Mouse (Mus musculus) large intestine, adult 2 months (tissue): ENCODE measurements at regions not wholly inside any gene's neighbourhood (a gene's known extent, or its start where the extent isn't known, plus 50 kb on each side); places are given as distances from the start of the nearest gene placed in this dataset.

Experiments used
- DNase-seq: peaks from one replicate; pipeline ENCODE4 v3.0.0-alpha.2; 2012; ENCODE audit warnings: low read depth, low spot score
- WGBS: fragments of 180-500 bp; shearing (Covaris S2); methylation state at CpG from one replicate; pipeline ENCODE4 v1.1.7; 2018; 5-methylcytosine and 5-hydroxymethylcytosine counted together

DNA sequence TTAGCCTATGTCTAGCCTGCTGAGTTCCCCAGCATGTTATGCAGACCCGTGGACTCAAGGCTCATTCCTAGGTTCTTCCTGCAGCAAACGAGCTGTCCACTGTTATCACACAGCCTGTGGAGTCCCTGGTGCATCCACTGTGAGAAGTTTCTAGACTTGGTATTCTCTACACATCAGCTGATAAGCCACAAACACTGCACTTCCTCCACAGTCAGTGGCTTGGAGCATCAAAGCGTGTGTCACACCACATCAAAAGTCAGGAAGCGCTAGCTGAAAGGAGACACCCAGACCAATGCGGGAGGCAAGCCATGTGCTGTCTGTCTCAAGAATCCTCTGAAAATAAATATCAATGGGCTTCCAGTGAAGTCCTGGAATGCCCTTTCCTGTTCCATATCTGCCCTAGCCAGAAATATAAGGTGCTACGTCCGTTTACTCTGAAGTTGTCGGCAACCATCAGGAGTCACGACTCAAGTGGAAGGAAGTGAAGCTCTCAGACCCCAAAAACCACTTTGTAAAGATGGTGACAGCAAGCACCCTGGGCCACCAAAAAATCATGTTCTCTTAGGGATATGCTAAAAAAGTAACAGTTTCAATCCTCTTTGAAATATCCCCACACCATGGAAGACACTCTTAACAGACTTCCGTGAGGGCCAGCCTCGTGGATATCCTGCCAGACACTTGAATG lies 227.7 kb downstream of the Adgrl2 start:
- 77% methylated on average over 11 of the region's 11 CpGs for WGBS
- DNase-seq = no peak

DNA sequence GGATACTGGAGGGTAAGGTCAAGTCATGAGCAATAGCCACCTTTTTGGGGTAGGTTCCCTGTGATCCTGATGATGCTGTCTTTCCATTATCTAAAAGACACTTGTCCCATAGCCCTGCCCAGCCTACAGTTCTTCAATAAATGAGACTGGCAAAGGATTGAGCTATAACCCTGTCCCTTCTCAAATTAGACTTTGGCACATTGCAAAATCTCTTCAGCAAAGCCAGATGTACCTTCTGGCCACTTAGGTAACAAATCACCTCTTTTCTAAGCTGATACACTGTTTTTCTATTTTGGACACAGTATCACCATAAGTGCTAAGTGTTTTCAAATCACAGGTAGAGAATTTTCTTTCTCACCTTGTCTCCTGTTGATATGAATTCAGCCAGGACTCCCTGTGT lies 228.8 kb downstream of the Adgrl2 start:
- DNase-seq = no peak

DNA sequence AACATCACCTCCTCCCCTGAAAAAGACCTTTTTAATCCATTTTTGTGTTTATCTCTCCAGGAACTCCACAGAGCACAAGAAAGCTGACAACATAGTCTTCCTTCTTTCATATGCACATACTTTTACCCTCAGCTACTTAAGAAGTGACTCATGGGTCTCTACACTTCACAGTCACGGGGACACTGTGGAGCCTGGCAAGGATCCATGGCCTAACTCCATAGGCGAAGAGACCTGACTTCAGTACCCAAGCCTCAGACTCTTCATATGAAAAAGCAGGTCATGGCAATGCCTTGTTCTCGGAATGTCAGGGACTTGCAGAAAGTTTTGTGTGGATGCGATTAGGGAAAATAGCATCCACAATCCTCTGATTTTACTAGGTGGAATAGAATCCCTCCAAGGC lies 230.9 kb downstream of the Adgrl2 start:
- DNase-seq = no peak
- whole genome bisulfite sequencing = 79% methylated on average over 4 of the region's 4 CpGs

DNA sequence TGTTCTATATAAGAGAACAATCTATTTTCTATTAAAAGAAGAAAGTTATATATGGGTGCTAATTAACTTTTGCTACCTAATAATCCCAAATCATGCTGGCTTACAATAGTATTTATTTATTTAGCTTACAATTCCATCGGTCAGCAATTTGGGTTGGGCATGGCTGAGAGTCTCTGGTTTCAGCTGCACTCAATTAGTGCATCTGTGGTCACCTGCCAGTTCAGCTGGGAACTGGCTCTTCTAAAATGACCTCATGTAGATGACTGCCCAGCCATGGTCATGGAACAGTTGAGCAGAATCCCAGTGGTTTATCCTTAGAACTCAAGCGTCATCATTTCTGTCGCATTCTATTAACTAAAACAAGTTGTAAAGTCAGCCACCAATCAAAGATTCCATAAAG lies 244.1 kb downstream of the Adgrl2 start:
- WGBS = 90% methylated on average over 3 of the region's 3 CpGs
- DNase-seq = no peak

DNA sequence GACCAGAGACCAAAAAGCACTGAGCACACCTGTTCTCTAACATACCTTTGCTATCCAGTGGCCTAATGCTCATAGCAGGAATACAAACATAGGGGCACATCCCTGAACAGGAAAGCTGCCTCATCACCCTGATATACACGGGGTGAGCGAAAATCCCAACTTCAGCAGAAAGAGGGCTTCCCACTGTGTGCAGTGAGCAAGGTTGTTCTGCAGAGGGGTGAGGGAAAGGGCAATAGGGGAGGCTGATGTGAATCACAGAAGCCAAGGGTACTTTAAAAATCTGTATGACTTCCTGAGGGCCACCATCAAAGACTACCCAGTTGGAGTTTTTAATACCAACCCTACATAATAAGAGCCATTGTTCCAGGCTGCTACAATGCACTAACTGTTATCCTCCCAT lies 245.7 kb downstream of the Adgrl2 start:
- 60% methylated on average over 2 of the region's 2 CpGs for WGBS
- no peak for DNase-seq

DNA sequence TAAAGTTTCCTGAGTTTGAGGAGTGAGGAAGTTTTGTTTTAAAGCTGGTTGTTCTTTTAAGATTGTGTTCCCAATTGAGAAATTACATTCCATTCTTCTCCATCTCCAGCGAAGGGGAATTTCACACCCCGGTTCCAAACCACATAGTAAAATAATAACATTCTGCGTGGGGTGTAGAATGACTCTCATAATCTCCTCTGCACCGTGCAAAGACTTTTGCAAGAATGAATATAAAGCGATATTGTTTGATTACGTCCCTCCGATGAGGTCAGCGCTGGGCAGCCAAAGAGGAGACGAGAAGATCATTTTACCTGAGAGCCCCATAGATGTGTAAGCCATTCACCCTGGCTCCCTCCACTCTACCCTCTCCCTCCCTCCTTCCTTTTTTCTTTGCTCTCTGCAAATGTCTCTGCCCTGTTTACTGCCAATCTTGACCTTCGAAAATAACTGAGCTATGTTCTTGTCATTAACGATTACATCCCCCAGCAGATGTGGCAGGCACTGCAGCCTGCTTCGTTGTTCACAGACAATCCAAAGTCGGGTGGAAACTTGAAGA lies 256.1 kb downstream of the Adgrl2 start:
- DNase-seq = no peak
- 60% methylated on average over 13 of the region's 13 CpGs for WGBS

DNA sequence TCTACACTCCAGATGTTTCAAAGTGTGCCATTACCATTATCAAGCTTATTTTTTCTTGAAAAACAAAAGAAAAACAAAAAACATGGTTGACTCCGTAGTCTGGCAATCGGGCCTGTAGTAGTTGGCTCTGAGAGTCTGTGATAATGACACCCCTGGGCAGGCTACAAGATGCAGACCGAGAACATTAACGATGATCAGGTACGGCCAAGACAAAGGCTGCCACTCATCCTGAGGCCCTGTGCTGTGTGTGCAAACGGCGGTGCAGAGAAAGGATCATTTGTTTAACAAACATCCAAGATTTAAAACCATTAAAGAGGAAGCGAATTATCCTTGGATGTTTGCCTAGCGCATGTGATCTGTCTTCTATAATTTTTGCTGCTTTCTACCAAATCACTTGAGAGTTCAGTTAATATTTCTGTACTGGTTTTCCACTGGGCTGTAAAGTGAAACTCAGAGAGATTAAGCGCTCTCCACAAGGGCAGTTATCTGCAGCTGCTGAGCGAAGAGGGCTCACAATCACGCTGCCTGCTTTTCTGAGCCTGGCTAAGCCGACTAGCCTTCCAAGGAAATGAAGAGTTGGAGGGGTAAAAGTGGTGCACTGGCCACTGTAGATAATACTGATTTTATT lies 257.0 kb downstream of the Adgrl2 start:
- 17% methylated on average over 13 of the region's 13 CpGs for WGBS
- no peak for DNase-seq

DNA sequence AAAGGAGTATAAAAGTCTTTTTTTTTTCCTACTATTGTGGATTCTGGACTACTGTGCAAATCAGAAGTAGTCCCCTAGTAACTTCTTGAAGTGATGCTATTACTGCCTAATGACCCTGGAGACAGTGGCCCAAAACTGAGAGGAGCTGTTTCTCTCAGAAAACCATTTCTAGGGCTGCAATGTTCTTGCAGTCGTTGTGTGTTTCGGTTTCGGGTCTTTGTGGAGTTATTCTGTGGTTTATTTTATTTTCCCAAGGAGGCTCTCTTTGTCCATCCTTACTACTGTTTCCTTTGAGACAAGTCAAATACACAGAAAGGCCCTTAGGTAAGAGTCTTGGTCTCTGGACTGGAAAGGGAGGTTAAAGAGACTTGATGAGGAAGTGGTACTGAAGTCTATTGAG lies 258.9 kb downstream of the Adgrl2 start:
- WGBS = 83% methylated on average over 3 of the region's 3 CpGs
- DNase-seq = no peak

DNA sequence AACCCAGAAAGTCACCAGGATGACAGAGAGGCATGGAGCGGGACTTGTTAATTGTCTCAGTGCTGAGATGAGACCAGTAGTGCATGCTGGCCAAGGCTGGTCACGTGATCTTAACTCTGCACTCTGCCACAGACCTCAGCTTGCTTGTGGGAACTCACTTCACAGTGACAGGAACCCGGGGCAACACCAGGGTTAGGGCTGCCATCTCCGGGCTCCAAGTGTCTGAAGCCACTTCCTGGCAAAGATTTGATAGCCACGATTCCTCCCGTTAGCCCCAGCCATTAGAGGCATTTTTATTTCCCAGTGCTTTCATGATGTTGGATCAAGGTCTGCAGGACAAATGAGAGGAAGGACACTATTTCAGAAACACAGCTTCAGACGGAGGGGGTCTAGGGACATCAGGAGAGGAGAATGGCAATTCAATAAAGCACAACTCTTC lies 261.1 kb downstream of the Adgrl2 start:
- no peak for DNase-seq
- 77% methylated on average over 7 of the region's 7 CpGs for WGBS

DNA sequence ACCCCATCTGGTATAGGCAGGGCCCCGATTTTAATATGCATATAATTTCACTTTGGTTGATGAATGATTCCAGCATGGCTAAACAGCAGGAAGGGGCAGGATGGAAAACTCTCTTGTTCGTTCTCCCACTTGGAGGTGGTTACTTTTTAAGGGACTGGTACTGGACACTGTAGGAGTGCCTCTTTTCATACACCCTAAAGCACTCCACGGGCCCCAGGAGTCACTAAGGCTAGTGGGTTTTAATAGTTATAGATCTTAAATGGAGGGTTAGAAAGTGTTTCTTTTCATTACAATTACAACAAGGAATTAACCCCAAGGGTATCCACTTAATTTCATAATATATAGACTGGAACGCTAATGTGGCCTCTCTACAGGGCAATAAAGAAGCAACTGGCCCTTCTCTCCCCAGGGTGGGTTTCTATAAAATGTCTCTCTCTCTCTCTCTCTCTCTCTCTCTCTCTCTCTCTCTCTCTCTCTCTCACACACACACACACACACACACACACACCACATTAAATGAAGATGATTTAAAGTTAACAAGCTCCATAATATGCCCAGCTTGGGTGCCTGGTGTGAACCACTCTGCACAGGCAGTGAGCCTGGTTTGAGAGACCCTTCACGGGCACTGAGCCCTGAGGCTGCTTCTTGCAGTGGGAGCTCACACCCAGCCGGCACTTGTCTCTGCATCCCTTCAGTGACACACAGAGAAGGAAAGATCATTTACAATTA lies 261.7 kb downstream of the Adgrl2 start:
- WGBS = 90% methylated on average over 6 of the region's 6 CpGs
- DNase-seq = no peak

DNA sequence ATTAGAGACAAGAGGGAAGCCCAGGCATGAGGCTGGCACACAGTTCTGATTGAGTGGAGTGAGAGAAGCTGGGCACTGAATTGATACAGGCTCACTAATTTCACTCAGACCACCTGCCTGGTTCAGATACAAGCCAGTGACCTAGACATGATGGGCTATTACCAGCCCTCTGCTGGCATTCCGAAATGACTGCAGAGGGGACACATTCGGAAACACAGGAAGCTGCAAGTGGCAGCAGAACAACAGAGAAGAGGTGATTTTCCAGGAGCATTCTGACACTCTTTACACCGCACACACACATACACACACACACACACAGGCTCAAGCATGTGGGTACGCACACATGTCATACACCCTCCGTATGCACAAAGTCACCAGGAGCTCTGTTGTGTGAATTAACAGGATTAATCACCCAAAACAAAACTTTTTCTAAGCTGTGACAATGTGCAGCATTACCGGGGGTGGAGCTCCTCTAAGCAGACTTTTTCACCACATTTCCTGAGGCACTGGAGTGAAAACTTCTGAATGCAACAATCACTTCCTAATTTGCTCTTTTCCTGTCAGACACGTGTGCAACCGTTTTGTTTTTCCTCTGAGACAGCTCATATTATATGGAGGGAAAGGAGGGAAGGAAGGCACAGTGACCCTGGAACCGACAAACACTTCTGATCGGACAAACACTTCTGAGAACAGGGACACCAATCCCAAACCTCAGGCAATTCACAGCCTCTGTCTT lies 263.6 kb downstream of the Adgrl2 start:
- WGBS = 67% methylated on average over 10 of the region's 10 CpGs
- no peak for DNase-seq

DNA sequence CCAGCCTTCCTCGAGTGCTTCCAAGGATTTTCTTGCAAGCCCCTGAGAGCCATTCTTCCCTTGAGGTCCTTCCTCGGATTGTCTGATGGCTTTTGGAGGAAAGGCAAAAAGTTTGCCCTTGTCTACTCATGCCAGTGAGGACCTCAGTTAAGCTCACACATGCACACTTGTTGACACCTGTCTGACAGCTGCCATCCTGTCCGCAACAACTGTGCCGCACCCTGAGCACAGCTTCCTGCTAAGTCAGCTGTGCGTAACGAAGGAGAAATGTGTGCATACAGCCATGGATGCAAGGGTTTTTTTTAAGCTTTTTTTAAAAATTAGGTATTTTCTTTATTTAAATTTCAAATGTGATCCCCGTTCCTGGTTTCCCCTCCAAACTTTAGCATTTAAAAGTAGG lies 293.8 kb downstream of the Adgrl2 start:
- 69% methylated on average over 7 of the region's 7 CpGs for WGBS
- no peak for DNase-seq

DNA sequence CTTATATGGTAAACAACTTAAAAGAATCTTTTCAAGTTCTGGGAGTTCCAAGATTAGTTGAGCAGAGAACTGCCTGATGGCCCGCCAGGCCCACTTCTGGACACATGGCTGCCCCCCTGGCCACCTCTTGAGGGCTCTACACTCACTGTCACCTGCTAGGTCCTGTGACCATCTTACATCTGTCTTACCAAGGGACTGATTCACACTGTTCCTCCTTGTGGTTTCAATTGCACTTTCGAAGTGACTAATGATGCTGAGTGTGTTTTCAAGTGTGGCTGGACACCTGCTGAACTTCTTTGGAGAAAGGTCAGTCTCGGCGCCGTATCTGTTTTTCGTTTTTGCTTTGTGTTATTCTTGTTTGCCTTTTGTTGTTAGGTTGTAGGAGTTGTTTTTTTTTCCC lies 294.9 kb downstream of the Adgrl2 start:
- WGBS = 87% methylated on average over 6 of the region's 6 CpGs
- no peak for DNase-seq

DNA sequence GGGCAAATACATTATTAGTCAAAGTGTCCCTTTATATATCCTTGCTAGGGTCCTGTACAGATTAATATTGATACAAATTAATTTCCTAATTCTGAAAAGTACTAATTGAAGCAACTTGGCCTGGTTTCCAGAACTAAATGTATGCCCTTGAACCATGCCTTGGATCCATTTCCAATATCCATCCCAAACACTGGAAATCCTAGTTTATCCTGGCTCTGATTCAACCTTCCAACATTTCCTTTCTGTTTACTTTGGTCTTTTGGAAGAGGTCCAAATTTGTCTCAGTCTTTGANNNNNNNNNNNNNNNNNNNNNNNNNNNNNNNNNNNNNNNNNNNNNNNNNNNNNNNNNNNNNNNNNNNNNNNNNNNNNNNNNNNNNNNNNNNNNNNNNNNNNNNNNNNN lies 307.2 kb downstream of the Adgrl2 start:
- DNase-seq = no peak

DNA sequence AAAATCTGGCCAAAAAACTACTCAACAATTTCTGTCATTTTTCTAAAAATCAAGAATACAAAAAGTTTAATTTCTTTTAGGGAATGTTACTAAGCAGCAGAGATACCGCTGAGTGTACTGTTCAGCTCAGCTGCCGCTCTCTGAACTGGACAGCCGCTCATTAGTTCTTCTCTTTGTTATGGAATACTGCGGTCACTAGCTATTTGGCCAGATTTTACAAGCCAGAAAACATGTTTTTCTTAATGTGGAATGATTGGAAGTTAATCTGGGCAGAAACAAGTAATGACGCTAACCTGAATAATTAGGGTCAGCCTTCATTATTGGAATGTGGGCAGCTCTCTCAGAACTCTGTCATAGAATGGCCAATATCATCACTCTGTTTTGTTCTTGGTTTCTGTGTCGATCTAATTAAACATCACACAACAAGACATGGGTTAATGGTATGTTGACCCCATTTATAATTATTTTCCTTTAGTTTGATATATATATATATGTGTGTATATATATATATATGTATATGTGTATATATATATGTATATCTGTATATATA lies 307.8 kb downstream of the Adgrl2 start:
- no peak for DNase-seq
- WGBS = 86% methylated on average over 6 of the region's 6 CpGs

DNA sequence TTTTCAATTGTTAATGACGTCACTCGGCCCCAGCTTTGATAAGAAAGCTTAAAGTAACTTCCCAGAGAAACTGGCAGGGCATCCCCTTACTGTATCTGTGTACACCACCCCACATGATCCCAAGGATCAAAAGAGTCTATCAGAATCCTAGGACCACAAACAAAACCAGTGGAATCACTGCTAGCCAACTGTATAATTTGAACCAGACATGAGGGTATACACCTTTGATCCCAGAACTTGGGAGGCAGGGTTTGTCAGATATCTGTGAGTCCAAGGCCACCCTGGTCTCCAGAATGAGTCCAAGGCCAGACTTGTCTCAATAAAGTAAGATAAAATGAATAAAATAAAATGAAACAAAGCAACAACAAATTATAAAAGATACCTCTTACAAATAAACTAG lies 309.2 kb downstream of the Adgrl2 start:
- WGBS = 53% methylated on average over 2 of the region's 2 CpGs
- DNase-seq = no peak

DNA sequence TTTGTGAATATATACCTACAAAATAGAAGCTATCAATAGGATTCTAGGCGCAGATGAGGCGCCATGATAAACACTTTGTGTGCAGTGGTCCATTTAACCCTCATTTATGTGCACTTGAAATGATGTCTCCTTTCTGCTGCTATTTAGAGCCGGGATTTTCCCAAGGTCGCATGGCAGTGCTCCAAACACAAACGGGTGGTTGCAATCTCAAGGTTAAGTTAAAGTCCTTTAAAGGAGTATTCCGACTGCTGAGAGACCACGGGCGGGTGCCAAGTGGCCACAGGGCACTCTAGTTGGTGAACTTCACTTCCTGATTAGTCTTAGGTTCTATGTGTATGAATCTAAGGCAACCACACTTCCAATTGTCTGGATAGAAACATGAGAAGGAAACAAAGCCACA lies 309.6 kb downstream of the Adgrl2 start:
- DNase-seq = no peak
- 50% methylated on average over 8 of the region's 8 CpGs for WGBS

DNA sequence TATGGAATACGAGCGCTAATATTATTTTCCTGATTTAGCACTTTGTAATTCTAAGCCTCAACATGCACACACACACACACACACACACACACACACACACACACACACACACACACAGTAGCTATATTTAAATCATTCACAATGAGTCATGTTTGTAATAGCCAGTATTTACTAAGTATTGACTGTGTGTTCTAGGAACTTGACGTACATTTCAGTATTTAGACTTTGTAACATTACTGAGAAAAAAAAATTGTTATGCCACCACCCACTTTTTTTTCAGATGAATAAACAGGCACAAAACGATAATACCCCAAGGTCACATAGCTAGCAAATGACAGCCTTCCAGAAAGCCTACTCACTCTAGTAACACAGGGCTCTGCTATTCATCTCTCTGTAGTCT lies 310.3 kb downstream of the Adgrl2 start:
- no peak for DNase-seq
- WGBS = 87% methylated on average over 4 of the region's 4 CpGs

DNA sequence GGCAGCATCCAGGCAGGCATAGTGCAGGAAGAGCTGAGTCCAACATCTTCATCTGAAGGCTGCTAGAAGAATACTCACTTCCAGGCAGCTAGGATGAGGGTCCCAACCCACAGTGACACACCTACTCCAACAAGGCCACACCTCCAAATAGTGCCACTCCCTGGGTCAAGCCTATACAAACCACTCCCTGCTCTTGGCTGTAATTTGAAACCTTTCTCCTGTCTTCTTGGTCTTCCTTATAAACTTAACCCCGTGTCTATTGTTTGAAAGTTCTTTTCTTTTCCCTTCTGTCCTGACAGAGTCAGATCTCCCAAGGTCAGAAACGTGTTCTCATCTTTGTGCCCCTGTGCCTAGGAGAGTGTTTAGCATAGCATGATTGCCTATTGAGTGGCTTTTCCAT lies 311.2 kb downstream of the Adgrl2 start:
- DNase-seq = no peak
- 49% methylated on average over 2 of the region's 2 CpGs for WGBS

DNA sequence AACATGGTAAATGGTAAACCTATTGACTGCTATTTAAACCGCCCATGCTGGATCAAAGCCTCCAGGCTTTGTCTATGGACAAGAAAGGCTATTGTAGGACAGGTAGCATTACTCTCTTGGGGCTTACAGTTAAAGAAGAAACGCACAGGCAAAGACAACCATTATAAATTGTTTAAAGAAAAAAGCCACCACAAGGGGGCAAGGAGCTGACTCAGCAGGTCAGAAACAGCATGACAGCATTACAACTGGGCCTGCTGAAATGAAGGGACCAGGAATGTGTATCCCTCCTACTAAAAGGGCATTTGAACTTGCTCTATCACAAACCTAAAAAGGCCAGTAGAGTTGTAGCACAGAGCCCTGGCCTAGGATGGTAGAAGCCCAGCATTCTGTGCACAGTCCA lies 314.3 kb downstream of the Adgrl2 start:
- WGBS = 71% methylated on average over 2 of the region's 2 CpGs
- no peak for DNase-seq
